Mouse (Mus musculus): ENCODE data around the gene Nudt5. TPM values are rescaled to one million over a fixed set of nuclear protein-coding genes. Genes with fewer than 3 reads are reported as not detected.
"Not testable (repeated sequence)": the region's sequence is repeated elsewhere in the genome, so short reads cannot be mapped to it uniquely, and the experiment has no call there.

Nudt5 gene
- 82.2 and 83.5 TPM in 2 replicates for polyA plus RNA-seq (2014; fragmentation: Nextera tagmentation; extraction: Ambion mirVana)

DNA sequence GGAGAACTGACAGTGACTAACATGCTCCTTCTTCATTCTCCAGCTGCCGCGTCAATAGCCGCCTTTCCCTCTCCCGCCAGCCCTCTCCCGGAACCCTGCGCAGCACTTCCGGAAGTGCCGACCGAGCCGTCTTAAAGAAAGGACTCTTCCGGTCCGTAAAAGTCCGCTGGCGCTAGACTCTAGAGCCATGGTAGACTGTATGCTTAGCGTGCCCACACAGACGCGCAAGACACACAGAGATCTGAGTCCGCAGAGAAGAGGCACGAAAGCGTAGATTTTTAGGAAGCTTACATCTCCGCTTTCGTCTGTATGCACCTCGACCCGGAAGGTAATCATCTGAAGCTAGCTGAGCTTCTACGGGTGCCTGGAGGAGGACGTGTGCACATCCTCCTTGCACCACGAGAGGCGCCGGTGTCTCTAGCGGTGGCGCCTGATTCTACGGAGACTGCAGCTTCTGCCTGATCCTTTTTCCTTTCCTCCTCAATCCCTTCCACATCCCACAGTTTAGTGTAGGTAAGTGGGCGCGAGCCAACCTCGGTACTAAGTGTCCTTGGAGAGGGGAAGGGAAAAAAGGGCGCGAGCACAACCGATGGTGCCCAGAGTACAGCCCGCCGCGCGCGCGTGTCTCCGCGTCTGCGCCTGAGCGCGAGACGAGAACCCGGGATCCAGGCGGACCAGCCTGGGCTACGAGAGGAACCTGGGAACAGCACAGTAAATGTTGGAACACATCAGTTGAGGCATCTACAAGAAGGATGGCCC lies at the start of gene Nudt5, which contains the start of gene Cdc123:
Gene Nudt5 (plus strand): TSS at position 147 of the 759 bp plus-strand sequence.
Gene Cdc123 (minus strand): TSS at position 292 of the 759 bp plus-strand sequence.
- peak within 1 kb of the TSS; percentile 63 for H3K27ac ChIP-seq (ENCODE audit: low read depth, low read length)
- peak within 1 kb of the TSS; percentile 81 for H3K9ac ChIP-seq (ENCODE audit: low read length)
- H3K9me3 ChIP-seq (ENCODE audit: control insufficient read depth, low read length): no peaks in the 10 kb centered on the region
- no peaks in the 10 kb centered on the region for H3K27me3 ChIP-seq (ENCODE audit: control insufficient read depth, insufficient read depth, low read length)
- WGBS: under 1% methylated on average over 50 of the region's 53 CpGs
- H3K36me3 ChIP-seq (ENCODE audit: control insufficient read depth, insufficient read depth, low read length): peaks cover 6% of the 10 kb centered on the region
- H3K4me2 ChIP-seq (ENCODE audit: low read depth): peak within 1 kb of the TSS; percentile 57
- H3K4me3 ChIP-seq (ENCODE audit: low read depth, low read length): peak within 1 kb of the TSS; percentile 66
- 0 out of 2 replicates have a peak, but pooled peaks cover 2% of the 10 kb centered on the region for H3K4me1 ChIP-seq (ENCODE audit: control insufficient read depth, insufficient read depth, low read length)
- DNase-seq (ENCODE audit: low spot score): peak; percentile 92
- peak; percentile 96 for ATAC-seq (ENCODE audit: insufficient read depth, low FRiP score, low TSS enrichment)

DNA sequence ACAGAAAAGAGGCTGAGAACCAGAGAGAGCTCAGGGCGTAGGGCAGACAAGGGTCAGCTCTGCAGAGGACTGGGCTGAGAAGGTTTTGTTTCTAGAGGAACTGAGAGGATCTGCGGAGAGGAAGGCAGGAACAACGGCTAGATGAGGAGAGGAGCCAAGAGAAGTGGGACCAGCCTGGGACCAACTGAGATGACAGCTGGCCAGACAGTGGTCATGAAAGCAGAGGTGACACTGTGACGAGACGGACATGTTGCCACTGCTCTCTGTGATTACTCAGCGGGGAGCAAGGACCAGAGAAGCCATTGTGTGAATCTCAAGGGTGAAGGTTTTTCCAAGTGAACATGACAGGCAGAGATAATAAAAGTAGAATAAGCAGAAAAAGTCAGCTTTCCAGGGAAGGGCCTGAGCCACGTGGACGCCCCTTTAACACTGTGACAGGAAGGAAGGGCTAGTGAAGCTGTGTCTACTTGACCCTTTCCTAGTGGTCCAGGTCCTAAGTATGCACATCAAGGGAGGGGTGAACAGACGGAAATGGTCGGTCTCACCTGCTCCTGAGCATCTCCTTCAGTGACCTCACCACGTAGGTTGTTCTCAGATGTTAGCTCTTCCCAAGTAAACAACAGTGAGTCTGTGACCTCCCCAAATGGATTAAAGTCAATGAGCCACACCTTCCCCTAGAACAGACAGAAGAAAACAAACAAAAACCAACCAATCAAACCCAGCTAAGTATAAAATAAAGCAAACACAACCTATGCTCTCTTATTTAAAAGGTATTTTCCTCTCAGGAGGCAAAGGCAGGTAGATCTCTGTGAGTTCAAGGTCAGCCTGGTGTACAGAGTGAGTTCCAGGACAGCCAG lies 46.8 kb upstream of the Nudt5 start:
- Histone ChIP-seq H3K27ac (ENCODE audit: low read depth, low read length) (no peak overlapping the region), H3K36me3 (ENCODE audit: control insufficient read depth, insufficient read depth, low read length) (peaks cover 26% of the 10 kb centered on the region), H3K9me3 (ENCODE audit: control insufficient read depth, low read length) (no peaks in the 10 kb centered on the region), H3K27me3 (ENCODE audit: control insufficient read depth, insufficient read depth, low read length) (no peaks in the 10 kb centered on the region), H3K4me2 (ENCODE audit: low read depth) (no peak overlapping the region), H3K4me1 (ENCODE audit: control insufficient read depth, insufficient read depth, low read length) (no peaks in the 10 kb centered on the region), H3K9ac (ENCODE audit: low read length) (no peak overlapping the region), H3K4me3 (ENCODE audit: low read depth, low read length) (no peak overlapping the region)
- DNase-seq (ENCODE audit: low spot score): no peak
- no peak for ATAC-seq (ENCODE audit: insufficient read depth, low FRiP score, low TSS enrichment)
- WGBS: 92% methylated on average over 11 of the region's 11 CpGs

- DNase-seq (ENCODE audit: low spot score): no peak
- no peak overlapping the region for H3K4me3 ChIP-seq (ENCODE audit: low read depth, low read length)
- no peak for ATAC-seq (ENCODE audit: insufficient read depth, low FRiP score, low TSS enrichment)
- no peak overlapping the region for H3K4me2 ChIP-seq (ENCODE audit: low read depth)
- no peaks in the 10 kb centered on the region for H3K4me1 ChIP-seq (ENCODE audit: control insufficient read depth, insufficient read depth, low read length)
- H3K27ac ChIP-seq (ENCODE audit: low read depth, low read length): no peak overlapping the region
- no peaks in the 10 kb centered on the region for H3K27me3 ChIP-seq (ENCODE audit: control insufficient read depth, insufficient read depth, low read length)
- H3K9me3 ChIP-seq (ENCODE audit: control insufficient read depth, low read length): no peaks in the 10 kb centered on the region
- no peak overlapping the region for H3K9ac ChIP-seq (ENCODE audit: low read length)
- WGBS: 91% methylated on average over 9 of the region's 9 CpGs
- peaks cover 16% of the 10 kb centered on the region for H3K36me3 ChIP-seq (ENCODE audit: control insufficient read depth, insufficient read depth, low read length)
Measured at GRCm38 (mm10) chr2:5801182-5801640, 43.6 kb upstream of the Nudt5 start.

DNA sequence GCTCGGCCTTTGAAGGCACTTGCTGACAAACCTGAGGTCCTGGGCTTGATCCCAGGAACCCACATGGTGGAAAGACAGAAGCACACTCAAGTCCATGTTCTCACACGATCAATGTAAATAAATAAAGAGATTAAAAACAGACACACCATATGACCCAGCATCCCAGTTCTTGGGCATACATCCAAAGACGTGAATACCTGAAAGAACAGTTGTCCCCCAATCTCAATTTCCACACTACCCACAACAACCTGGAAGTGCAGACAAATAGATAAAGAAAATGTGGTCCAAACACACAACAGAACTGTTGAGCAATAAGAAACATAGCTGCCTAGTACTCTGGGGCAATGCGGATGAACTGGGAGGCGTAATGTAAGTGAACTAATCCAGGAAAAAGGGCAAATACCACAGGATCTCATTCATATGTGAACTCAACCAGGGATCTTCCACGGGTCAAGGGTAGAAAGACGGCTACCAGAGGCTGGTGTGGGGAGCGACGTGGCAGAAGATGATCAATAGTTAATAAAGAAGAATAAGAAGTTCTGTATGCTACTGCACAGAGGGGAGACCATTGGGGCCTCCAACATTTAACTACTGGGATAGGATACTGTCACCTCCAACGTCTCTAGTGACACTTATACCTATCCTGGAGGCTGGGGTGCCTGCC lies 42.8 kb upstream of the Nudt5 start:
- WGBS: 94% methylated on average over 10 of the region's 10 CpGs
- no peak overlapping the region for H3K9ac ChIP-seq (ENCODE audit: low read length)
- peaks cover 10% of the 10 kb centered on the region for H3K36me3 ChIP-seq (ENCODE audit: control insufficient read depth, insufficient read depth, low read length)

GRCm38 (mm10) chr2:5804440-5805045 lies 40.3 kb upstream of the Nudt5 start:
- Histone ChIP-seq H3K4me1 (ENCODE audit: control insufficient read depth, insufficient read depth, low read length) (no peaks in the 10 kb centered on the region), H3K4me3 (ENCODE audit: low read depth, low read length) (no peak overlapping the region), H3K4me2 (ENCODE audit: low read depth) (no peak overlapping the region), H3K9me3 (ENCODE audit: control insufficient read depth, low read length) (no peaks in the 10 kb centered on the region), H3K9ac (ENCODE audit: low read length) (no peak overlapping the region), H3K27ac (ENCODE audit: low read depth, low read length) (no peak overlapping the region), H3K27me3 (ENCODE audit: control insufficient read depth, insufficient read depth, low read length) (no peaks in the 10 kb centered on the region), H3K36me3 (ENCODE audit: control insufficient read depth, insufficient read depth, low read length) (peaks cover 9% of the 10 kb centered on the region; the same call in 1 of the 2 replicates)
- DNase-seq (ENCODE audit: low spot score): no peak
- WGBS: 90% methylated on average over 6 of the region's 6 CpGs
- ATAC-seq (ENCODE audit: insufficient read depth, low FRiP score, low TSS enrichment): no peak

More for the DNA sequence above, 42.8 kb upstream of the Nudt5 start:
- no peak for ATAC-seq (ENCODE audit: insufficient read depth, low FRiP score, low TSS enrichment)
- no peaks in the 10 kb centered on the region for H3K9me3 ChIP-seq (ENCODE audit: control insufficient read depth, low read length)
- no peaks in the 10 kb centered on the region for H3K27me3 ChIP-seq (ENCODE audit: control insufficient read depth, insufficient read depth, low read length)
- no peak overlapping the region for H3K27ac ChIP-seq (ENCODE audit: low read depth, low read length)
- no peak overlapping the region for H3K4me3 ChIP-seq (ENCODE audit: low read depth, low read length)
- no peak for DNase-seq (ENCODE audit: low spot score)
- no peak overlapping the region for H3K4me2 ChIP-seq (ENCODE audit: low read depth)
- no peaks in the 10 kb centered on the region for H3K4me1 ChIP-seq (ENCODE audit: control insufficient read depth, insufficient read depth, low read length)

DNA sequence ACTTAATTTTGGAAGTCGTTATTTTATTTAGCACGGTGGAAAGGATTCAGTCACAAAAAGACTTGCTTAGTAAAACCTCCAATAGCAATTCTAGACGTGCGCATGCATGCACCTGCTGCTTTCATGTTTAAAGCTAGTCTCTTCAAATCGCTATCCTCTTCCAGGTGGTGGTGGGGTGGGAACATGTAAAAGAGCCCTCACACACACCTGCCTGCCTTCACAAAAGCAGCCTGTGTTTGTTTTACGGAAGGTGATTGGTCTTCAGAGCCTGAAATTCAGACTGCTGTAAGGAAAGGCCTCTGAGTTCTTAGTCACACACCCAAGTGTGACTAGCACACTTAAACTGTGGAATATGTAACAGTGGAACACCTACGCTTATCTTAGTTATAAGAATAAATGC lies 39.6 kb upstream of the Nudt5 start:
- Histone ChIP-seq H3K9me3 (ENCODE audit: control insufficient read depth, low read length) (no peaks in the 10 kb centered on the region), H3K9ac (ENCODE audit: low read length) (no peak overlapping the region), H3K27me3 (ENCODE audit: control insufficient read depth, insufficient read depth, low read length) (no peaks in the 10 kb centered on the region), H3K4me3 (ENCODE audit: low read depth, low read length) (no peak overlapping the region), H3K4me2 (ENCODE audit: low read depth) (no peak overlapping the region), H3K4me1 (ENCODE audit: control insufficient read depth, insufficient read depth, low read length) (no peaks in the 10 kb centered on the region), H3K27ac (ENCODE audit: low read depth, low read length) (no peak overlapping the region), H3K36me3 (ENCODE audit: control insufficient read depth, insufficient read depth, low read length) (peaks cover 9% of the 10 kb centered on the region; the same call in 1 of the 2 replicates)
- DNase-seq (ENCODE audit: low spot score): no peak
- 95% methylated on average over 7 of the region's 7 CpGs for WGBS
- ATAC-seq (ENCODE audit: insufficient read depth, low FRiP score, low TSS enrichment): no peak

DNA sequence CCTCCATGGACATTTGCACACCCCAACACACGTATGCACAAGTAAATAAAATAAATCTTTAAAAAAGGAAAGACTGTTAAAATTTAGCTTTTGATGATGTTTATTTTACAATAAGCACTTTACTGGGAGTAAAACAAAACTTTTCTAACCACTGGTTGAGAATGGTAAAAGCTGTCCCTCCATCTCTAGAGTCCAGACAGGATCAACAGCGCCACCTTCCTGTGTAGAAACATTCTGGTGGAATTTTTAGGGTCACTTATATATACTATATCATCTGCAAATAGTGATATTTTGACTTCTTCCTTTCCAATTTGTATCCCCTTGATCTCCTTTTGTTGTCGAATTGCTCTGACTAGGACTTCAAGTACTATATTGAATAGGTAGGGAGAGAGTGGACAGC lies 38.6 kb upstream of the Nudt5 start:
- not testable (repeated sequence) for H3K27me3 ChIP-seq (ENCODE audit: control insufficient read depth, insufficient read depth, low read length); DNase-seq (ENCODE audit: low spot score); ATAC-seq (ENCODE audit: insufficient read depth, low FRiP score, low TSS enrichment); H3K4me2 ChIP-seq (ENCODE audit: low read depth); H3K9ac ChIP-seq (ENCODE audit: low read length); H3K4me3 ChIP-seq (ENCODE audit: low read depth, low read length); H3K27ac ChIP-seq (ENCODE audit: low read depth, low read length); H3K4me1 ChIP-seq (ENCODE audit: control insufficient read depth, insufficient read depth, low read length); H3K9me3 ChIP-seq (ENCODE audit: control insufficient read depth, low read length)
- WGBS: 87% methylated on average over 3 of the region's 3 CpGs
- H3K36me3 ChIP-seq (ENCODE audit: control insufficient read depth, insufficient read depth, low read length): peaks cover 12% of the 10 kb centered on the region

- 94% methylated on average over 5 of the region's 5 CpGs for WGBS
- H3K4me3 ChIP-seq (ENCODE audit: low read depth, low read length): no peak overlapping the region
- no peak for DNase-seq (ENCODE audit: low spot score)
- H3K4me2 ChIP-seq (ENCODE audit: low read depth): no peak overlapping the region
- no peaks in the 10 kb centered on the region for H3K4me1 ChIP-seq (ENCODE audit: control insufficient read depth, insufficient read depth, low read length)
- peaks cover 9% of the 10 kb centered on the region for H3K36me3 ChIP-seq (ENCODE audit: control insufficient read depth, insufficient read depth, low read length)
- ATAC-seq (ENCODE audit: insufficient read depth, low FRiP score, low TSS enrichment): no peak
- no peak overlapping the region for H3K9ac ChIP-seq (ENCODE audit: low read length)
- no peak overlapping the region for H3K27ac ChIP-seq (ENCODE audit: low read depth, low read length)
- H3K9me3 ChIP-seq (ENCODE audit: control insufficient read depth, low read length): no peaks in the 10 kb centered on the region
- no peaks in the 10 kb centered on the region for H3K27me3 ChIP-seq (ENCODE audit: control insufficient read depth, insufficient read depth, low read length)
Measured at GRCm38 (mm10) chr2:5810036-5810718, 34.6 kb upstream of the Nudt5 start.
